Mouse (Mus musculus): Measurements from ENCODE around the gene Mpped2. TPM values are rescaled to one million over a fixed set of nuclear protein-coding genes. Genes with fewer than 3 reads are reported as not detected.

The Mpped2 gene
- total and polyA plus RNA-seq, 3 experiments: not detected

DNA sequence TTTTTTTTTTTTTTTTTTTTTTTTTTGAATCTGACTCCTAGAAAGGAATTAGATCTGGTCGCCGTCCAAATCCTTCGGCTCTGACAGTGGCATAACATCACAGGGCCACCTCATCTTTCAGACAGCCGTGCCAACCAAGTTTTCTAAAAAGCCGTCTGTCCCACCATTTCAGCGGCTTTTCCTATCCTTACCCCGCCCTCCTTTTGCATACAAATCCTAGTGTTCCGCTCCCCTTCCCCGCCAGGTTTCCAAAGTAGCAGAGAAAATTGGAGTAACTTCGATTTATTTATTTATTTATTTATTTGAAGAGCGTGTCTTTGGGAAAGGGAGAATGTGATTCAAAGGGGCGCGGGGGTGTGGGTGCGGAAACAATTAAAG lies 675 bp upstream of the Mpped2 start:
- DNase-seq (ENCODE audit: extremely low read depth): no peak
- no peak overlapping the region for H3K9ac ChIP-seq (ENCODE audit: insufficient read depth, low read depth)
- H3K27me3 ChIP-seq (replicated peaks): no peaks in the 10 kb centered on the region
- no peak overlapping the region for H3K4me2 ChIP-seq (ENCODE audit: insufficient read depth, low read depth, poor library complexity, severe bottlenecking)
- no peak overlapping the region for H3K4me3 ChIP-seq (replicated peaks in 1 of 3; ENCODE audit: low read depth in 2 of 3, low read length in 2 of 3, poor library complexity in 1 of 3)
- H3K36me3 ChIP-seq (replicated peaks in 1 of 2; ENCODE audit: control insufficient read depth in 1 of 2, insufficient read depth in 1 of 2, low read length in 1 of 2): no peaks in the 10 kb centered on the region
- H3K4me1 ChIP-seq (ENCODE audit: control insufficient read depth in 1 of 2, insufficient read depth in 2 of 2): no peaks in the 10 kb centered on the region
- no peaks in the 10 kb centered on the region for H3K79me2 ChIP-seq (replicated peaks; ENCODE audit: control insufficient read depth, extremely low read depth, insufficient read depth, poor library complexity, severe bottlenecking)
- in situ Hi-C loops (cut with MboI; ENCODE audit: low pct_ligation_motif_present, low pct_unique_long_range_greater_than_20kb, low sequenced_read_pairs) (no loop called here), dilution Hi-C loops (cut with MboI; ENCODE audit: extremely low pct_ligation_motif_present, extremely low pct_unique_long_range_greater_than_20kb, low sequenced_read_pairs) (no loop called here)
- H3K27ac ChIP-seq (ENCODE audit: insufficient read depth, low read depth): no peak overlapping the region
- TF ChIP-seq TBP (conservative IDR thresholded peaks at IDR 0.05; ENCODE audit: low read depth, low read length): no peak
- TF ChIP-seq IRF4 (IDR thresholded peaks at IDR 0.05; ENCODE audit: low read depth, low read length): no peak
- no peak for TF ChIP-seq USF1 (IDR thresholded peaks at IDR 0.05; ENCODE audit: low read depth, low read length)
- no peak for TF ChIP-seq GABPA (IDR thresholded peaks at IDR 0.05; ENCODE audit: insufficient replicate concordance, low read depth, low read length)
- TF ChIP-seq ZC3H11A (IDR thresholded peaks at IDR 0.05; ENCODE audit: low read depth, low read length): no peak
- no peak for TF ChIP-seq JUN (IDR thresholded peaks at IDR 0.05; ENCODE audit: insufficient read depth, low read depth, low read length)
- TF ChIP-seq NELFE (IDR thresholded peaks at IDR 0.05; ENCODE audit: low read depth, low read length): no peak
- TF ChIP-seq ZNF384 (IDR thresholded peaks at IDR 0.05; ENCODE audit: low read depth, low read length): no peak
- peaks cover 60% of the 10 kb centered on the region for H3K9me3 ChIP-seq (replicated peaks; ENCODE audit: low read length)

DNA sequence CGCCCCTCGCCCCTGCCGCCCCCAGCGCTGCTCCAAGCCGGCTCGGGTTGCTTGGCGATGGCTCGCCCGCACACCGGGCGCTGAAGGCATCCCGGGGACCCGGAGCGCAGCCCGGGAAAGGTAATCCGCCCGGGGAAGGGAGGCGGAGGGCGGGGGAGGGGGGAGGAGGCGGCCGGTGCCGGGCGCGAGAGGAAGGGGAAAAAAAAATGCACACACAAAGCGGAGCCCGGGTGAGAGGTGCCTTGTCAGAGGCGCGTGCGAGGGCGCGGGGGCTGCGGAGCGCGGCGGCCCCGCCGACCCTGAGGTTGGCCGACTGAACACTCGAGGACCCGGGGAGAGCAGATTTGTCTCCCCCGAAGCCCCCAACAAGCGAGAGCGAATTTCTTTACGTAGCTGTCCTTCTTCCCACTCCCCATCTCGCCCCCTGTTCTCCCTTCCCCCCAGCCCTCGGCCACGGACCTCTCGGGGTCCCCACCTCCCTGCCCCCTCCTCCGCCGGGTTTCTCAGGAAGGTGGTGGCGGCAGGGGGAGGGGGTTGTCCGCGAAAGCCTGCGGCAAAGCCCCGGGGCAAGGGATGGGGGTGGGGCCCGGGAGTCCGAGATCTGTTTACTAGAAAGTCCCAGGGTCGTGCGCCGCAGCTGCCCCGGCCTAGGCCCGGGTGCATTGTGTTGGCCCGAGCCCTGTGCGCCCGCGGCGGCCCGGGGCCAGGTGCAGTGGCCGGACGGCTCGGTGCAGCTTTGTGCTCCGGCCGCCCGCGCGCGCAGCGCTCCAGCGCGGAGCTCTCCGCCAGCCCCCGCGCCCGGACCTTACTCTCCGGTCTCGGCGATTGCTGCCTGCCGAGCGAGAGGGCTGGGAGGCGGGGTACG lies 865 bp downstream of the Mpped2 start:
- TF ChIP-seq KAT2A (IDR thresholded peaks at IDR 0.05; ENCODE audit: insufficient replicate concordance, low read length) (no peak), E2F4 (IDR thresholded peaks at IDR 0.05; ENCODE audit: insufficient replicate concordance, low read depth, low read length) (no peak), ZNF384 (IDR thresholded peaks at IDR 0.05; ENCODE audit: low read depth, low read length) (no peak), ZMIZ1 (IDR thresholded peaks at IDR 0.05; ENCODE audit: low read depth, low read length) (no peak), EP300 (IDR thresholded peaks at IDR 0.05; ENCODE audit: low read length) (no peak), USF2 (conservative IDR thresholded peaks at IDR 0.05; ENCODE audit: low read depth, low read length) (no peak), SIN3A (IDR thresholded peaks at IDR 0.05; ENCODE audit: low read length) (no peak), MXI1 (IDR thresholded peaks at IDR 0.05; ENCODE audit: low read depth, low read length) (no peak), TBP (conservative IDR thresholded peaks at IDR 0.05; ENCODE audit: low read depth, low read length) (no peak), NRF1 (IDR thresholded peaks at IDR 0.05; ENCODE audit: low read depth, low read length) (no peak), CHD1 (IDR thresholded peaks at IDR 0.05; ENCODE audit: low read depth, low read length) (no peak), SMC3 (IDR thresholded peaks at IDR 0.05; ENCODE audit: low read depth, low read length) (no peak), UBTF (IDR thresholded peaks at IDR 0.05; ENCODE audit: low read depth, low read length) (no peak)
- Histone ChIP-seq H3K4me3 (replicated peaks in 1 of 3; ENCODE audit: low read depth in 2 of 3, low read length in 2 of 3, poor library complexity in 1 of 3) (no peak overlapping the region), H3K27ac (ENCODE audit: insufficient read depth, low read depth) (no peak overlapping the region), H3K4me1 (ENCODE audit: control insufficient read depth in 1 of 2, insufficient read depth in 2 of 2) (no peaks in the 10 kb centered on the region), H3K36me3 (replicated peaks in 1 of 2; ENCODE audit: control insufficient read depth in 1 of 2, insufficient read depth in 1 of 2, low read length in 1 of 2) (no peaks in the 10 kb centered on the region), H3K9me3 (replicated peaks; ENCODE audit: low read length) (peaks cover 60% of the 10 kb centered on the region), H3K4me2 (ENCODE audit: insufficient read depth, low read depth, poor library complexity, severe bottlenecking) (no peak overlapping the region), H3K79me2 (replicated peaks; ENCODE audit: control insufficient read depth, extremely low read depth, insufficient read depth, poor library complexity, severe bottlenecking) (no peaks in the 10 kb centered on the region), H3K9ac (ENCODE audit: insufficient read depth, low read depth) (no peak overlapping the region), H3K27me3 (replicated peaks) (no peaks in the 10 kb centered on the region)
- dilution Hi-C loops (cut with MboI; ENCODE audit: extremely low pct_ligation_motif_present, extremely low pct_unique_long_range_greater_than_20kb, low sequenced_read_pairs): no loop called here
- in situ Hi-C loops (cut with MboI; ENCODE audit: low pct_ligation_motif_present, low pct_unique_long_range_greater_than_20kb, low sequenced_read_pairs): no loop called here
- no peak for DNase-seq (ENCODE audit: extremely low read depth)

Measured in CH12.LX (cell line).